Mouse (Mus musculus): Measurements from ENCODE around the gene Exoc5.

DNA sequence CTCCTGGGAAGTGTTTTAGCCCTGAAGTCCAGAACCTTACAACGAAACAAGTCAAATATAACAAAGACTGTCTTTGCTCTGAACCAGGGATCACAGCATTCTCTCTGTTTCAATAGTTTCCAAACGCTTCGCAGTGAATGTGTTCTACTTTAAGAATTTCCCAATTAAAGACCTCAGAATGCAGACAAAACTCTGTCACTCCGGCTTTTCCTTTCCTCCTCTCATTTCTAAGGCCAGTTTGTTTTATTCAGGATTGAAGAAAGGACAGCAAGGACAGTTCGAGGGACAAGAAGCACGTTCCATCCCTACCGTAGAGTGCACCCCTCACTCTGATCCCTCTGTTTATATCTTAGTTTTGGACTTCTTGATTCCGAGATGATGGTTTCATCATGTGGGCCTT, 76.6 kb downstream of the Exoc5 start:
- no peak for TF ChIP-seq CTCF (IDR thresholded peaks at IDR 0.05; ENCODE audit: low read depth, low read length)
- no peak for TF ChIP-seq POLR2A (IDR thresholded peaks at IDR 0.05; ENCODE audit: insufficient read depth, low read length)

Data from ES-Bruce4 (cell line).